Mouse (Mus musculus): Measurements from ENCODE around the gene Clec4b2. TPM values are rescaled to one million over a fixed set of nuclear protein-coding genes. Genes with fewer than 3 reads are reported as not detected.

The Clec4b2 gene
- total RNA-seq, 2 experiments from 2014 or later, result not detected

Other genes starting within 250 kb of the Clec4b2 start
- gene Clec4a3, start 220.4 kb upstream of the Clec4b2 start, total RNA-seq (2021), result 1 to 10 TPM; 2.4 to 3.8 TPM
- gene Clec4a4, start 182.5 kb upstream of the Clec4b2 start, total RNA-seq (2021), result not detected
- not detected for gene Clec4b1, start 122.9 kb upstream of the Clec4b2 start, total RNA-seq (2021)
- 1 to 10 TPM; 1.3 to 1.9 TPM for gene Clec4a2, start 66.5 kb upstream of the Clec4b2 start, total RNA-seq (2021)
- gene Clec4n, start 57.0 kb downstream of the Clec4b2 start, total RNA-seq (2021), result 1 to 10 TPM; 1.1 TPM
- under 1 TPM in 1 of 2 experiments, not detected in 1; 0.45 TPM for gene Clec4d, start 89.2 kb downstream of the Clec4b2 start, total RNA-seq (2021)
- under 1 TPM in 1 of 2 experiments, not detected in 1; 0.34 TPM for gene Clec4e, start 117.0 kb downstream of the Clec4b2 start, total RNA-seq (2021)
- not detected for gene Vmn2r19, start 135.4 kb downstream of the Clec4b2 start, total RNA-seq (2021)
- not detected for gene Vmn2r20, start 245.2 kb downstream of the Clec4b2 start, total RNA-seq (2021)

All from heart, postnatal 10 days (tissue).